Mouse (Mus musculus): ENCODE results near the gene Ampd2.

- TF ChIP-seq CTCF (IDR thresholded peaks at IDR 0.05; ENCODE audit: extremely low read depth, insufficient read depth, low read length) (no peak), POLR2A (IDR thresholded peaks at IDR 0.05; ENCODE audit: extremely low read depth, insufficient read depth, low read length) (no peak)
Observed at GRCm38 (mm10) chr3:108129804-108130203, 43.4 kb upstream of the Ampd2 start.

All from cortical plate, adult 2 months (tissue).